Mouse (Mus musculus) stomach, embryonic 14.5 days (tissue): ENCODE measurements around the gene Cnmd. TPM values are rescaled to one million over a fixed set of nuclear protein-coding genes. Genes with fewer than 3 reads are reported as not detected.

Experiments
- ATAC-seq: fragments of 200-750 bp; cut with Nextera tagmentation; 2 replicates; pipeline ENCODE4 v1.8.0; 2017; ENCODE audit warnings: low read depth, moderate TSS enrichment; ENCODE audit not compliant: insufficient number of reproducible peaks, insufficient read depth, low FRiP score
- H3K27ac ChIP-seq: fragments of 300-500 bp; sonication (generic); 2 replicates; pipeline ENCODE4 v1.5.1; 2014; ENCODE audit warnings: mild to moderate bottlenecking, low read length, moderate library complexity, mixed read lengths
- H3K27me3 ChIP-seq: fragments of 300-500 bp; sonication (generic); 2 replicates; pipeline ENCODE4 v1.6.1; 2014; ENCODE audit warnings: low read length, control low read depth, mixed read lengths; ENCODE audit not compliant: control insufficient read depth, insufficient read depth
- H3K36me3 ChIP-seq: fragments of 300-500 bp; sonication (generic); 2 replicates; pipeline ENCODE4 v1.6.1; 2014; ENCODE audit warnings: mild to moderate bottlenecking, control low read depth, low read length, moderate library complexity, mixed read lengths; ENCODE audit not compliant: control insufficient read depth, insufficient read depth
- H3K4me1 ChIP-seq: fragments of 300-500 bp; sonication (generic); 2 replicates; pipeline ENCODE4 v1.6.1; 2014; ENCODE audit warnings: low read length, control low read depth, mixed read lengths; ENCODE audit not compliant: control insufficient read depth, insufficient read depth
- H3K4me2 ChIP-seq: fragments of 300-500 bp; sonication (generic); replicated peaks from 2 replicates; pipeline ENCODE4 v1.6.1; 2014; ENCODE audit warnings: low read depth, low read length, control low read depth
- H3K4me3 ChIP-seq: fragments of 300-500 bp; sonication (generic); 2 replicates; pipeline ENCODE4 v1.5.1; 2014; ENCODE audit warnings: low read depth, low read length, control low read depth
- H3K9ac ChIP-seq: fragments of 300-500 bp; sonication (generic); replicated peaks from 2 replicates; pipeline ENCODE4 v1.6.1; 2014; ENCODE audit warnings: low read depth, mild to moderate bottlenecking, control low read depth, low read length, moderate library complexity, mixed read lengths
- H3K9me3 ChIP-seq: fragments of 300-500 bp; sonication (generic); 2 replicates; pipeline ENCODE4 v1.6.1; 2016; ENCODE audit warnings: low read depth, low read length, control low read depth; ENCODE audit not compliant: control insufficient read depth
- WGBS: fragments of 180-500 bp; shearing (Covaris S2); extraction: QIAGEN DNeasy Blood & Tissue Kit; methylation state at CpG from one replicate; pipeline ENCODE4 v1.1.7; 2014; 5-methylcytosine and 5-hydroxymethylcytosine counted together
- polyA plus RNA-seq: library from polyadenylated mRNA; unstranded; fragments of >200 nt; fragmentation: Nextera tagmentation; extraction: Ambion mirVana; gene quantifications from 2 replicates; pipeline ENCODE4 v1.2.1, GENCODE M21; 2014

Cnmd gene
- polyA plus RNA-seq, 1 experiment from 2014 or later: 1.3 TPM

DNA sequence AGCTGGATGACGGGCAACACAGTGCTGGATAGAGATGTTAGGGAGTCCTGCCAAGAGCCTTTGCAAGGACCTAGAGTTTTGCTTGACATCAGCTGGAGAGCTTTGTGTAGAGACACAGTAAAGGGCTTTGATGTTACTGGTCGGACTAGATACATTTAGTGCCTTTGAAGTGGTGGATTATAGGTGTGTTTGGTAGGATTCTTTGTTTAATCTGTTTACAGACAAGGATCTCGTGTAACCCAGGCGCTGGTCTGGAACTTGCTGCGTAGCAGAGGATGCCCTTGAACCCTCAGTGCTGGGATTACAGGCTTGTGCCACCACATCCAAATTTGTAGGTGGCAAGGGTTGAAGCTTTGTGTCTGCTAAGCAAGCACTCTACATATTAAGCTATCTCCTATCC lies 67.9 kb downstream of the Cnmd start:
- Histone ChIP-seq H3K27ac (no peak overlapping the region), H3K4me3 (no peak overlapping the region)
- no peak for ATAC-seq

DNA sequence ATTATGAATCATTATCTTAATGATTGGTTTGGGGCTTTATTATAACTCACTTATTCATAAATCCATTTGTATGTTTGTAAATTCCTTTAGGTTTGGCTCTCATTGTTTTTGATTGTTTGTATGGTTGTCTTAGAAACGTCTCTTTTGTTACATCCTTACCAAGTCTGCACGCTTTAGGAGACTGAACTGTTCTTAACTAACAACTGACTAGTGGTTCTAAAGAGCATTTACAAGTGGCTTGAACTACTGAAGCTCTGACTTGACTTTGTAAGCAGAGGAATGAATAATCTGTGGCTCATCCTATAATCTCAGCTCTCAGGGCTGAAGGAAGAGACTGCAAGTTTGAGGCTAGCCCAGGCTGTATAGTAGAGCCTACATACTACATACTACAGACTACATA lies 70.4 kb downstream of the Cnmd start:
- Histone ChIP-seq H3K4me3 (no peak overlapping the region), H3K36me3 (peaks cover 7% of the 10 kb centered on the region; the same call in 1 of the 2 replicates), H3K27ac (no peak overlapping the region), H3K4me2 (no peak overlapping the region), H3K9ac (no peak overlapping the region), H3K9me3 (no peaks in the 10 kb centered on the region), H3K4me1 (0 out of 2 replicates have a peak, but pooled peaks cover 7% of the 10 kb centered on the region), H3K27me3 (no peaks in the 10 kb centered on the region)
- WGBS: 92% methylated on average over 2 of the region's 2 CpGs
- no peak for ATAC-seq

More for the DNA sequence above, 67.9 kb downstream of the Cnmd start:
- peaks cover 13% of the 10 kb centered on the region for H3K36me3 ChIP-seq
- H3K9ac ChIP-seq: no peak overlapping the region
- H3K4me1 ChIP-seq: no peaks in the 10 kb centered on the region
- H3K9me3 ChIP-seq: no peaks in the 10 kb centered on the region
- H3K4me2 ChIP-seq: no peak overlapping the region
- no peaks in the 10 kb centered on the region for H3K27me3 ChIP-seq
- 85% methylated on average over 5 of the region's 5 CpGs for WGBS

- Histone ChIP-seq H3K9ac (no peak overlapping the region), H3K36me3 (peaks cover 5% of the 10 kb centered on the region; the same call in 1 of the 2 replicates), H3K4me1 (0 out of 2 replicates have a peak, but pooled peaks cover 9% of the 10 kb centered on the region), H3K27me3 (no peaks in the 10 kb centered on the region), H3K4me3 (no peak overlapping the region), H3K9me3 (no peaks in the 10 kb centered on the region), H3K27ac (no peak overlapping the region), H3K4me2 (no peak overlapping the region)
- no peak for ATAC-seq
- 95% methylated on average over 8 of the region's 8 CpGs for WGBS
Measured at GRCm38 (mm10) chr14:79590916-79591315, 71.1 kb downstream of the Cnmd start.

- 90% methylated on average over 6 of the region's 6 CpGs for WGBS
- Histone ChIP-seq H3K4me2 (no peak overlapping the region), H3K27ac (no peak overlapping the region), H3K9me3 (no peaks in the 10 kb centered on the region), H3K27me3 (no peaks in the 10 kb centered on the region), H3K4me3 (no peak overlapping the region), H3K36me3 (no peaks in the 10 kb centered on the region; the same call in 1 of the 2 replicates), H3K9ac (no peak overlapping the region), H3K4me1 (0 out of 2 replicates have a peak, but pooled peaks cover 9% of the 10 kb centered on the region)
- ATAC-seq: no peak
Measured at GRCm38 (mm10) chr14:79589401-79589800, 72.6 kb downstream of the Cnmd start.

DNA sequence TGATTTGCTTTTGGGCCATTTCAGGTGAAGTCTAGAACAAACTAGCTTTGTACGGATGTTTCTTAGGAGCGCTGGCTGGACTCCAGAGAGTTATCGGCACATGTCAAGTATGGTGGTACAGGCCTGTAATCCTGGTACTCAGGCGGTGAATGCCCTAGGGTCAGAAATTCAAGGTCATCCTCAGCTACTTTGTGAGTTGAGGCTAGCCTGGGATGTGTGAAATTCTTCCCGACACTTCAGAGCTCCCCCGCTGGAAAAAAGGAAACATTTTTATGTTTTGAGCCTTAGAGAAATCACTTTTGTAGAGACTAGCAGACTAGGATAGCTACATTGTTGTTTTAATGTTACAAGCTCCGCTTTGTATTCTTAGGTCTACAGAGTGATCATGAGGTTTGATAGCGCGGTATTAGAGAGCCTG lies 73.4 kb downstream of the Cnmd start:
- ATAC-seq: no peak
- WGBS: 84% methylated on average over 9 of the region's 9 CpGs
- H3K27ac ChIP-seq: no peak overlapping the region
- peak overlapping the region; percentile 70 for H3K4me3 ChIP-seq
- H3K4me2 ChIP-seq: peak overlapping the region; percentile 86
- H3K9me3 ChIP-seq: no peaks in the 10 kb centered on the region
- H3K27me3 ChIP-seq: no peaks in the 10 kb centered on the region
- 0 out of 2 replicates have a peak, but pooled peaks cover 9% of the 10 kb centered on the region for H3K4me1 ChIP-seq
- no peak overlapping the region for H3K9ac ChIP-seq
- no peaks in the 10 kb centered on the region for H3K36me3 ChIP-seq

DNA sequence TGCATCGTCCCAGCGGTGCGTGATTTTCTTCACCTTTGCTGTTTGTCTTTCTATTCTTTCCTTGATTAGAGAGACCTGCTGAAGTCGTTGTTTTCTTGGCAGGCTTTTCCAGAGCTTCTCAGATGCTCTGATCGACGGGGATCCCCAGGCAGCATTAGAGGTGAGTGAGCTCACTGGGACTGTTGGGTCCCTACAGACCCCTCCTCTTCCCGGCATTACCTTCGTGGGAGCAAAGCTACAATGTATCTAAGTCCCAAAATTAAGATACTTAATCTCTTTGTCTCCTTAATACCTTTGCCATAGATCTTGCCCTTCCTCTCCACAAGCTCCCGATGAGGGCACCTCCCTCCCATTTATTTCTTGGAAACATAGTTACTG lies 74.1 kb downstream of the Cnmd start:
- H3K4me2 ChIP-seq: peak overlapping the region; percentile 86
- under 1% methylated on average over 9 of the region's 9 CpGs for WGBS
- ATAC-seq: peak; percentile 39; the same call in 1 of the 2 replicates

More for the DNA sequence above, 74.1 kb downstream of the Cnmd start:
- Histone ChIP-seq H3K9me3 (no peaks in the 10 kb centered on the region), H3K4me1 (0 out of 2 replicates have a peak, but pooled peaks cover 9% of the 10 kb centered on the region), H3K27ac (peak overlapping the region; percentile 87; the same call in 1 of the 2 replicates), H3K36me3 (no peaks in the 10 kb centered on the region), H3K9ac (peak overlapping the region; percentile 71), H3K4me3 (peak overlapping the region; percentile 70), H3K27me3 (no peaks in the 10 kb centered on the region)

Other genes with a start within 250 kb of the Cnmd start
- gene Kbtbd7, start 235.7 kb downstream of the Cnmd start, polyA plus RNA-seq: 14.3 and 16.1 TPM in 2 replicates
- gene Kbtbd6, start 210.3 kb downstream of the Cnmd start, polyA plus RNA-seq: 2.8 and 3.0 TPM in 2 replicates
- 25.8 and 27.6 TPM in 2 replicates for gene Elf1, start 181.0 kb downstream of the Cnmd start, polyA plus RNA-seq
- 43.6 and 50.3 TPM in 2 replicates for gene Wbp4, start 180.7 kb downstream of the Cnmd start, polyA plus RNA-seq
- 121 and 127 TPM in 2 replicates for gene Sugt1, start 74.5 kb downstream of the Cnmd start, polyA plus RNA-seq
- 0.98 and 1.5 TPM in 2 replicates for gene Pcdh8, start 109.1 kb upstream of the Cnmd start, polyA plus RNA-seq